In genomic region chr11:5742106-5742505, GRCm38 (mm10) we compare ENCODE assay signal across 10 mouse cellular contexts. TPM values are rescaled to one million over a fixed set of nuclear protein-coding genes. Genes with fewer than 3 reads are reported as not detected.
DNase-seq lines count a peak whose midpoint lies in the region; ATAC-seq and TF ChIP-seq lines count a peak whose summit lies in the region.
"Had no signal": no experiment of that assay in that cellular context is flagged by ENCODE, and none has a peak within 500 bp of the region (broad histone marks: within the 10 kb centered on the region; RNA-seq: fewer than 3 reads in every experiment).

No protein-coding gene starts in this region.

- no peak for ATAC-seq in liver, embryonic 12.5 days

- no peak overlapping the region for H3K27ac ChIP-seq in layer of hippocampus, adult 2 months
- no peak overlapping the region for H3K27ac ChIP-seq in liver, embryonic 12.5 days
- H3K27ac ChIP-seq: neural tube, embryonic 13.5 days had no signal

- peak; percentile 61 for TF ChIP-seq CTCF in layer of hippocampus, adult 2 months (conservative IDR thresholded peaks at IDR 0.05)

- no peaks in the 10 kb centered on the region for H3K36me3 ChIP-seq in liver, embryonic 12.5 days
- H3K36me3 ChIP-seq: neural tube, embryonic 13.5 days had no signal

- H3K4me2 ChIP-seq in liver, embryonic 12.5 days, result peak overlapping the region; percentile 94; the same call in 1 of the 2 replicates

- peak; percentile 28 for DNase-seq in adrenal gland, postnatal 25 days
- no peak for DNase-seq in adrenal gland, adult 2 months
- DNase-seq in layer of hippocampus, adult 2 months (ENCODE audit: low spot score in 2 of 2), result no peak
- DNase-seq in layer of hippocampus, adult 18-20 months (ENCODE audit: low spot score in 2 of 2), result no peak
- peak; percentile 46 to 71 for DNase-seq in spleen, postnatal 4 days (ENCODE audit: low spot score in 2 of 2)
- no peak for DNase-seq in left cerebral cortex, adult 9 months (ENCODE audit: low spot score in 2 of 2)
- DNase-seq in frontal cortex, postnatal 10 days (ENCODE audit: low spot score in 2 of 2), result no peak
- DNase-seq: kidney, adult 18-20 months had no signal

- H3K4me1 ChIP-seq in liver, embryonic 12.5 days, result peaks cover 35% of the 10 kb centered on the region

- no peak overlapping the region for H3K4me3 ChIP-seq in layer of hippocampus, adult 2 months
- no peak overlapping the region for H3K4me3 ChIP-seq in liver, embryonic 12.5 days

- no peak overlapping the region for H3K9ac ChIP-seq in liver, embryonic 12.5 days

- no peaks in the 10 kb centered on the region for H3K9me3 ChIP-seq in liver, embryonic 12.5 days (replicated peaks)

- WGBS in liver, embryonic 12.5 days (ENCODE audit: insufficient replicate concordance), result 61% methylated on average over 7 of the region's 7 CpGs

- no peaks in the 10 kb centered on the region for H3K27me3 ChIP-seq in liver, embryonic 12.5 days (replicated peaks)
- H3K27me3 ChIP-seq: neural tube, embryonic 13.5 days had no signal

RNA-seq across cellular contexts. Expression of gene Urgcp, which starts 20.1 kb away (rescaled TPM):
- 33.8 and 58.8 TPM in 2 replicates for total RNA-seq in adrenal gland, postnatal 25 days (2021)
- 10 to 100 TPM; 63.8 to 65.2 TPM for total RNA-seq in adrenal gland, adult 2 months (2021)
- 30.6 and 34.0 TPM in 2 replicates for polyA plus RNA-seq in adrenal gland, adult 2 months (2012; rRNA removed)
- 10 to 100 TPM; 65.3 to 67.2 TPM for total RNA-seq in layer of hippocampus, adult 2 months (2021)
- 10 to 100 TPM; 74.4 to 80.6 TPM for total RNA-seq in layer of hippocampus, adult 18-20 months (2021)
- polyA plus RNA-seq in liver, embryonic 12.5 days (2016; fragmentation: Nextera tagmentation; extraction: Ambion mirVana), result 13.4 and 14.6 TPM in 2 replicates

RNA-seq across cellular contexts. Expression of gene Mrps24, which starts 26.6 kb away (rescaled TPM):
- total RNA-seq in adrenal gland, postnatal 25 days (2021), result 144 and 186 TPM in 2 replicates
- total RNA-seq in adrenal gland, adult 2 months (2021), result 100 to 1,000 TPM; 137 to 178 TPM
- 740 and 796 TPM in 2 replicates for polyA plus RNA-seq in adrenal gland, adult 2 months (2012; rRNA removed)
- 10 to 100 TPM; 57.3 to 61.4 TPM for total RNA-seq in layer of hippocampus, adult 2 months (2021)
- total RNA-seq in layer of hippocampus, adult 18-20 months (2021), result 10 to 100 TPM; 65.6 to 69.6 TPM
- 143 and 149 TPM in 2 replicates for polyA plus RNA-seq in liver, embryonic 12.5 days (2016; fragmentation: Nextera tagmentation; extraction: Ambion mirVana)

RNA-seq across cellular contexts. Expression of gene Dbnl, which starts 46.2 kb away (rescaled TPM):
- total RNA-seq in adrenal gland, postnatal 25 days (2021), result 66.2 and 77.8 TPM in 2 replicates
- total RNA-seq in adrenal gland, adult 2 months (2021), result 10 to 100 TPM; 66.6 to 79.3 TPM
- polyA plus RNA-seq in adrenal gland, adult 2 months (2012; rRNA removed), result 45.7 and 58.2 TPM in 2 replicates
- 10 to 100 TPM; 74.6 to 80.0 TPM for total RNA-seq in layer of hippocampus, adult 2 months (2021)
- total RNA-seq in layer of hippocampus, adult 18-20 months (2021), result 10 to 100 TPM; 76.9 to 81.5 TPM
- polyA plus RNA-seq in liver, embryonic 12.5 days (2016; fragmentation: Nextera tagmentation; extraction: Ambion mirVana), result 71.6 and 72.0 TPM in 2 replicates

Comparison
In these comparisons a context has a peak if more than half of its experiments do, and no peak if none do; other contexts are left out.
1. DNase-seq: peak in adrenal gland, postnatal 25 days (single experiment) and spleen, postnatal 4 days (2 of 2); none in adrenal gland, adult 2 months (single experiment), layer of hippocampus, adult 2 months (0 of 2), layer of hippocampus, adult 18-20 months (0 of 2), left cerebral cortex, adult 9 months (0 of 2) and frontal cortex, postnatal 10 days (0 of 2).